Mouse (Mus musculus) hindbrain, embryonic 11.5 days (tissue): ENCODE results near the gene Bdkrb2. TPM values are rescaled to one million over a fixed set of nuclear protein-coding genes. Genes with fewer than 3 reads are reported as not detected.

Experiments
- ATAC-seq: fragments of 200-750 bp; cut with Nextera tagmentation; 2 replicates; pipeline ENCODE4 v1.8.0; 2017; ENCODE audit warnings: mild to moderate bottlenecking, moderate TSS enrichment, moderate library complexity; ENCODE audit not compliant: low FRiP score
- DNase-seq: peaks from one replicate; pipeline ENCODE4 v3.0.0-alpha.2; 2015; ENCODE audit warnings: low spot score
- H3K27ac ChIP-seq: fragments of 300-500 bp; sonication (generic); 2 replicates; pipeline ENCODE4 v1.5.1; 2014; ENCODE audit warnings: mild to moderate bottlenecking, low read depth, low read length
- H3K27me3 ChIP-seq: fragments of 300-500 bp; sonication (generic); 2 replicates; pipeline ENCODE4 v1.6.1; 2014; ENCODE audit warnings: mild to moderate bottlenecking, low read length, moderate library complexity, mixed read lengths; ENCODE audit not compliant: control insufficient read depth, insufficient read depth
- H3K36me3 ChIP-seq: fragments of 300-500 bp; sonication (generic); 2 replicates; pipeline ENCODE4 v1.6.1; 2014; ENCODE audit warnings: mild to moderate bottlenecking, low read length, moderate library complexity, mixed read lengths; ENCODE audit not compliant: control insufficient read depth, insufficient read depth
- H3K4me1 ChIP-seq: fragments of 300-500 bp; sonication (generic); replicated peaks from 2 replicates; pipeline ENCODE4 v1.6.1; 2014; ENCODE audit warnings: low read length, mixed read lengths; ENCODE audit not compliant: control insufficient read depth, insufficient read depth
- H3K4me2 ChIP-seq: fragments of 300-500 bp; sonication (generic); replicated peaks from 2 replicates; pipeline ENCODE4 v1.6.1; 2014; ENCODE audit warnings: mild to moderate bottlenecking, low read depth, low read length
- H3K4me3 ChIP-seq: fragments of 300-500 bp; sonication (generic); 2 replicates; pipeline ENCODE4 v1.5.1; 2014; ENCODE audit warnings: low read depth, low read length
- H3K9ac ChIP-seq: fragments of 300-500 bp; sonication (generic); 2 replicates; pipeline ENCODE4 v1.6.1; 2014; ENCODE audit warnings: low read depth, low read length
- H3K9me3 ChIP-seq: fragments of 300-500 bp; sonication (generic); 2 replicates; pipeline ENCODE4 v1.6.1; 2016; ENCODE audit warnings: low read length; ENCODE audit not compliant: control insufficient read depth
- WGBS: fragments of 180-500 bp; shearing (Covaris S2); extraction: QIAGEN DNeasy Blood & Tissue Kit; methylation state at CpG from one replicate; pipeline ENCODE4 v1.1.7; 2014; 5-methylcytosine and 5-hydroxymethylcytosine counted together
- polyA plus RNA-seq: library from polyadenylated mRNA; unstranded; fragments of >200 nt; fragmentation: Nextera tagmentation; extraction: Ambion mirVana; gene quantifications from 2 replicates; pipeline ENCODE4 v1.2.1, GENCODE M21; 2014

The Bdkrb2 gene
- polyA plus RNA-seq, 1 experiment from 2014 or later: 0.12 TPM

GRCm38 (mm10) chr12:105529545-105529944 lies 33.5 kb upstream of the Bdkrb2 start:
- no peaks in the 10 kb centered on the region for H3K4me1 ChIP-seq

DNA sequence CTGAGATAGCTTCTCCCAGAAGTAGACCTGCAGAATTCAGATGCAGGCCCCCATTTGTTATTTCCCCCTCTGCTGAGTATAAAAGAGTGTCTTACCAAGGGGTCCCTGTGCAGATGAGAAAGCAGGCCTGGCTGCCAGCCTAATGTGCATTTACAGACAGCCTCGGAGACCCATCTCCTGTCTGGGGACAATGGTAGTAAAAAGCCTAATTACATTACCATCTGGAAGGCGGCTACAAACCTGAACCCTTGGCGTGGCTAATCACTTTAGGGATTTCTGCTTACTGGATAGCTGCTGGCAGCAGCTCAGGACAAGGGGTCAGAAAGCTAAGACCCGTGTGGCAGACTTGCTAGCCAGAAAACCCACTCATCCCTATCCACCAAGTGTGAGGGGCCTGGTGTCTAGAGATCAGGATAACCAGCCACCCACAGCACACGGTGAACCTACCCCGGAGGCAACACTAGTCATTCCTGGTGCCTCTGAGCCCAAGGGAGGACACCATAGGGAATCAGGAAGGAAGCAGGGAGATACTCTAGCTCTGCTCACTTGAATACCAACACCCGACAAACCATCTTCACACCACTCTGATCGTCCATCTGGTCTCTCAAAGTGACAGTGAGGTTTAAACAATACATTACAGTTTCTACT lies 31.2 kb upstream of the Bdkrb2 start:
- H3K36me3 ChIP-seq: no peaks in the 10 kb centered on the region
- H3K9me3 ChIP-seq: no peaks in the 10 kb centered on the region
- ATAC-seq (peak; percentile 27; the same call in 1 of the 2 replicates), DNase-seq (peak; percentile 21)
- H3K4me3 ChIP-seq: no peak overlapping the region
- H3K27ac ChIP-seq: 0 out of 2 replicates have a peak overlapping the region, but pooled peaks have one; percentile 42
- H3K4me2 ChIP-seq: no peak overlapping the region
- no peak overlapping the region for H3K9ac ChIP-seq
- H3K27me3 ChIP-seq: no peaks in the 10 kb centered on the region
- WGBS: 40% methylated on average over 8 of the region's 8 CpGs
- no peaks in the 10 kb centered on the region for H3K4me1 ChIP-seq

More at GRCm38 (mm10) chr12:105529545-105529944, 33.5 kb upstream of the Bdkrb2 start:
- DNase-seq (no peak), ATAC-seq (no peak)
- no peaks in the 10 kb centered on the region for H3K27me3 ChIP-seq
- H3K4me3 ChIP-seq: no peak overlapping the region
- no peaks in the 10 kb centered on the region for H3K36me3 ChIP-seq
- H3K9ac ChIP-seq: no peak overlapping the region
- H3K27ac ChIP-seq: no peak overlapping the region
- no peaks in the 10 kb centered on the region for H3K9me3 ChIP-seq
- 65% methylated on average over 9 of the region's 9 CpGs for WGBS
- H3K4me2 ChIP-seq: no peak overlapping the region

- Histone ChIP-seq H3K4me3 (no peak overlapping the region), H3K36me3 (no peaks in the 10 kb centered on the region), H3K4me1 (no peaks in the 10 kb centered on the region), H3K9ac (no peak overlapping the region), H3K27ac (no peak overlapping the region), H3K4me2 (no peak overlapping the region), H3K27me3 (no peaks in the 10 kb centered on the region), H3K9me3 (no peaks in the 10 kb centered on the region)
- 89% methylated on average over 4 of the region's 4 CpGs for WGBS
- ATAC-seq (no peak), DNase-seq (no peak)
These were observed 28.2 kb upstream of the Bdkrb2 start for GRCm38 (mm10) chr12:105534842-105535241.

DNA sequence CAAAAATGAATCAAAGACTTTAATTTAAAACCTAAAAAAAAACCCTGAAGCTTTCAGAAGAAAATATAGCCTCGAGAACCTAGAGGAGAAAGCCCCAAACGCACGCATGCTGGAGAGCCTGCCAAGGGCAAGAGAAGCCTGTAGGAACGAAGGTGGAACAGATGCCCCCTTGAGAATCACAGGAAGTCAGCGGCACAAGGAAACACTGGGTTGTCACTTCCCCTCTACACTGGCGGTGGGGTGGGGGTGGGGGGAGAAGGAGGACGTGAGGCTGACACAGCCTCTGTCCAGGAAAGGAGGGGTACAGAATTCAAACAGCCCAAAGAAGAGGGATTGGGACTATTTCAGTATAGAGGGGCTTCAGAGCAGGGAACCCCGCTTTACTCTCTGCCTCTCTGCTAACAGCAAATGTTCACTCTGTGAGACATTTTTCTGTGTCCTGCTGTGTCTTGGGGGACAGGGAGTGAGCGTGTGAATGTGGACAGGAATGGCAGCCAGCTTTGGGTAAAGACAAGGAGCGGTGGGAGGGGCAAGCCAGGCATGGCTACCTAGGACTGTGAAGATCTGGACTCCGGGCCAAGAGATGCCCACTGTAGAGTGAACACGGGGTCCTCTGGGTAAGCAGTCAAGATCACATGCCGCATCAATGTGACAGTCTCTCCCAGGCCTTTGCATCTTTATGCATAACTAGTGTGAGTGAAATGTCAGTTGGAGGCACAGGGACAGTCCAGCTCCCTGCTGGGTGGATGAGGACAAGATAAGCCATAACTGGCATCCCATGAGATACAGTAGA lies 26.9 kb upstream of the Bdkrb2 start:
- WGBS: 75% methylated on average over 13 of the region's 13 CpGs

DNA sequence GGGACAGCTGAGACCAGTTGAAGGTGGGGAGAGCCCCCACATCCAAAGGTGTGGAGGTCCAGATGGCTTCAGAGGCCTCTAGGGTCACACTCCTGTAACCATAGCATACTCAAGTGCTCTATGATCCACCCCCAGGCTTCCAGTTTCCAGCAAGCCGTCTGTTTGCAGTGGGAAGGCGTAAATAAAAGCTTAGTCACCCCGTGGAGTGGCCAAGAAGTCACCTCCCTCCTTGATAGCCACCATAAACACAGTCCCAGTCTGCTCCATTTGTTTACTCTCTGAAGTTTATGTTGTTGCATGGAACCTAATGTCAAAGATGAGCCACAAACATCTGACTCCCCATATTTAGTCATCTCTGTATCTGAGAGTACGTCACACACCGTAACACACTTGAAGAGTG lies 25.9 kb upstream of the Bdkrb2 start:
- no peak for ATAC-seq
- Histone ChIP-seq H3K4me2 (no peak overlapping the region), H3K27me3 (no peaks in the 10 kb centered on the region), H3K4me3 (no peak overlapping the region), H3K36me3 (no peaks in the 10 kb centered on the region), H3K9me3 (no peaks in the 10 kb centered on the region), H3K9ac (no peak overlapping the region), H3K27ac (no peak overlapping the region), H3K4me1 (no peaks in the 10 kb centered on the region)
- DNase-seq: no peak
- 77% methylated on average over 5 of the region's 5 CpGs for whole genome bisulfite sequencing

More for the DNA sequence above, 26.9 kb upstream of the Bdkrb2 start:
- DNase-seq (no peak), ATAC-seq (no peak)
- H3K9ac ChIP-seq: no peak overlapping the region
- H3K4me2 ChIP-seq: no peak overlapping the region
- H3K27me3 ChIP-seq: no peaks in the 10 kb centered on the region
- H3K36me3 ChIP-seq: no peaks in the 10 kb centered on the region
- H3K4me1 ChIP-seq: no peaks in the 10 kb centered on the region
- H3K9me3 ChIP-seq: no peaks in the 10 kb centered on the region
- no peak overlapping the region for H3K4me3 ChIP-seq
- H3K27ac ChIP-seq: no peak overlapping the region

GRCm38 (mm10) chr12:105539649-105540048 lies 23.4 kb upstream of the Bdkrb2 start:
- 96% methylated on average over 10 of the region's 10 CpGs for WGBS
- Histone ChIP-seq H3K9ac (no peak overlapping the region), H3K36me3 (no peaks in the 10 kb centered on the region), H3K4me1 (no peaks in the 10 kb centered on the region), H3K27me3 (no peaks in the 10 kb centered on the region), H3K9me3 (no peaks in the 10 kb centered on the region), H3K4me2 (no peak overlapping the region), H3K27ac (no peak overlapping the region), H3K4me3 (no peak overlapping the region)
- DNase-seq: no peak
- no peak for ATAC-seq

DNA sequence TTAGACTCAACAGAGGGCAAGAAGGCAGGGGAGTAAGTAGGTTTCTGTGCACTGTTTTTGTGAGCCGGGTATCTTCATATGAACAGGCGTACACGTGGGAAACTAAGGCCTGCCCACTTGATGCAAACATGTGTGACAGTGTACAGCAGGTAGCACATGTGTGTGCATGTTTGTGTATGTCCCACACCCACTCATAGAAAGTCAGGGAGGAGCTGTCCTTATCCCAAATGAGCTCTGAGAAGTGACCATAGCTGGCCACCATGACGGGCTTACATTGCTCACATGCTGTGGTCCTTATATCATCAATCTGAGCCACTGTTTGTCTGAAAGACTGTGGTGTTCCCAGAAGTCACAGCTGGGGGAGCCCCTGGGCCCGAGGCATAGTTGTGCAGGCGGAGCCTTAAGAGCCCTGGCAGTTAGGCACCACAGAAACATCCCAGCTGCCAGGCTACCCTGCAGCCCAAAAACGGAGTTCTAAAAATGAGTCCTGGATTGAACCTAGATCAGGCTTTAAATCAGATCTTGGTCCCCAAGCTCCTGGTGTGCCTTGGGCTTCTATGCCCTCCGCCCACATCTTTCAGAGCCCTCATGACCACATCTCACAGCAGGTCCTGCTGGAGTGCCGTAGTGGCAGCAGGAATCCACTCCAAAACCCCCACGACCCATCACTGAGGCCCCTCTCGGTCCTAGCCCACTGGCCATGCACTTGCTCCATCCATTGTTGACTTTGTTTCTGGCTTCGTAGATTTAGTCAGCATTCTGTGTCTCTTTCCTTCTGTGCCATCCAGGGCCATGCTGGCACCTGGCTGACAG lies 21.2 kb upstream of the Bdkrb2 start:
- DNase-seq (no peak), ATAC-seq (no peak)
- Histone ChIP-seq H3K4me3 (no peak overlapping the region), H3K4me2 (no peak overlapping the region), H3K27ac (no peak overlapping the region), H3K4me1 (no peaks in the 10 kb centered on the region), H3K27me3 (no peaks in the 10 kb centered on the region), H3K9ac (no peak overlapping the region), H3K9me3 (no peaks in the 10 kb centered on the region), H3K36me3 (no peaks in the 10 kb centered on the region)
- WGBS: 80% methylated on average over 12 of the region's 12 CpGs

- H3K27me3 ChIP-seq: peaks cover 4% of the 10 kb centered on the region; the same call in 1 of the 2 replicates
- no peaks in the 10 kb centered on the region for H3K4me1 ChIP-seq
- 79% methylated on average over 3 of the region's 3 CpGs for WGBS
- no peak overlapping the region for H3K4me2 ChIP-seq
- ATAC-seq (no peak), DNase-seq (no peak)
- H3K9me3 ChIP-seq: no peaks in the 10 kb centered on the region
- H3K27ac ChIP-seq: no peak overlapping the region
- no peak overlapping the region for H3K9ac ChIP-seq
- no peaks in the 10 kb centered on the region for H3K36me3 ChIP-seq
- no peak overlapping the region for H3K4me3 ChIP-seq
These were observed 20.5 kb upstream of the Bdkrb2 start for GRCm38 (mm10) chr12:105542513-105542912.
